Mouse (Mus musculus): ENCODE measurements at regions not wholly inside any gene's neighbourhood (a gene's known extent, or its start where the extent isn't known, plus 50 kb on each side); places are given as distances from the start of the nearest gene placed in this dataset.
"Not testable (repeated sequence)": the region's sequence is repeated elsewhere in the genome, so short reads cannot be mapped to it uniquely, and the experiment has no call there.

GRCm38 (mm10) chr8:42322862-42323261 lies 818.4 kb downstream of the Triml1 start:
- Histone ChIP-seq H3K27me3 (ENCODE audit: insufficient read depth, low read length) (no peaks in the 10 kb centered on the region), H3K4me1 (ENCODE audit: insufficient read depth, low read length) (no peaks in the 10 kb centered on the region), H3K9me3 (ENCODE audit: low read length) (no peaks in the 10 kb centered on the region), H3K4me2 (ENCODE audit: low read depth, low read length) (no peak overlapping the region), H3K36me3 (ENCODE audit: insufficient read depth, low read length) (no peaks in the 10 kb centered on the region), H3K4me3 (ENCODE audit: low read length) (no peak overlapping the region), H3K27ac (no peak overlapping the region), H3K9ac (replicated peaks; ENCODE audit: low read length) (no peak overlapping the region)
- ATAC-seq, result no peak
- TF ChIP-seq CTCF (IDR thresholded peaks at IDR 0.05; ENCODE audit: low read depth), result no peak
- no peak for DNase-seq (ENCODE audit: low spot score)

- H3K9me3 ChIP-seq (ENCODE audit: low read length), result no peaks in the 10 kb centered on the region
- H3K27ac ChIP-seq, result no peak overlapping the region
- no peak overlapping the region for H3K9ac ChIP-seq (replicated peaks; ENCODE audit: low read length)
- no peaks in the 10 kb centered on the region for H3K4me1 ChIP-seq (ENCODE audit: insufficient read depth, low read length)
- DNase-seq (ENCODE audit: low spot score), result no peak
- no peak overlapping the region for H3K4me2 ChIP-seq (ENCODE audit: low read depth, low read length)
- H3K36me3 ChIP-seq (ENCODE audit: insufficient read depth, low read length), result no peaks in the 10 kb centered on the region
- 91% methylated on average over 1 of the region's 1 CpGs for WGBS
- no peaks in the 10 kb centered on the region for H3K27me3 ChIP-seq (ENCODE audit: insufficient read depth, low read length)
- TF ChIP-seq CTCF (IDR thresholded peaks at IDR 0.05; ENCODE audit: low read depth), result no peak
- H3K4me3 ChIP-seq (ENCODE audit: low read length), result no peak overlapping the region
- ATAC-seq, result no peak
Measured at GRCm38 (mm10) chr8:42311060-42311459, 830.2 kb downstream of the Triml1 start.

- H3K4me3 ChIP-seq (ENCODE audit: low read length), result no peak overlapping the region
- no peaks in the 10 kb centered on the region for H3K4me1 ChIP-seq (ENCODE audit: insufficient read depth, low read length)
- no peak overlapping the region for H3K9ac ChIP-seq (replicated peaks; ENCODE audit: low read length)
- no peaks in the 10 kb centered on the region for H3K9me3 ChIP-seq (ENCODE audit: low read length)
- no peaks in the 10 kb centered on the region for H3K36me3 ChIP-seq (ENCODE audit: insufficient read depth, low read length)
- ATAC-seq (no peak), DNase-seq (ENCODE audit: low spot score) (no peak)
- no peak overlapping the region for H3K4me2 ChIP-seq (ENCODE audit: low read depth, low read length)
- H3K27me3 ChIP-seq (ENCODE audit: insufficient read depth, low read length), result no peaks in the 10 kb centered on the region
- no peak for TF ChIP-seq CTCF (IDR thresholded peaks at IDR 0.05; ENCODE audit: low read depth)
- H3K27ac ChIP-seq, result no peak overlapping the region
Measured at GRCm38 (mm10) chr8:42291392-42291791, 849.9 kb downstream of the Triml1 start.

- no peaks in the 10 kb centered on the region for H3K4me1 ChIP-seq (ENCODE audit: insufficient read depth, low read length)
- no peaks in the 10 kb centered on the region for H3K36me3 ChIP-seq (ENCODE audit: insufficient read depth, low read length)
- H3K9ac ChIP-seq (replicated peaks; ENCODE audit: low read length), result no peak overlapping the region
- DNase-seq (ENCODE audit: low spot score) (no peak), ATAC-seq (no peak)
- no peak for TF ChIP-seq CTCF (IDR thresholded peaks at IDR 0.05; ENCODE audit: low read depth)
- H3K4me2 ChIP-seq (ENCODE audit: low read depth, low read length), result no peak overlapping the region
- 96% methylated on average over 2 of the region's 2 CpGs for WGBS
- H3K27me3 ChIP-seq (ENCODE audit: insufficient read depth, low read length), result no peaks in the 10 kb centered on the region
- no peak overlapping the region for H3K27ac ChIP-seq
- no peak overlapping the region for H3K4me3 ChIP-seq (ENCODE audit: low read length)
- no peaks in the 10 kb centered on the region for H3K9me3 ChIP-seq (ENCODE audit: low read length)
Measured at GRCm38 (mm10) chr8:42282011-42282410, 859.3 kb downstream of the Triml1 start.

GRCm38 (mm10) chr8:42253358-42253757 lies 836.5 kb upstream of the Frg1 start:
- Histone ChIP-seq H3K27ac (no peak overlapping the region), H3K4me2 (ENCODE audit: low read depth, low read length) (no peak overlapping the region), H3K9ac (replicated peaks; ENCODE audit: low read length) (no peak overlapping the region), H3K4me1 (ENCODE audit: insufficient read depth, low read length) (no peaks in the 10 kb centered on the region), H3K9me3 (ENCODE audit: low read length) (no peaks in the 10 kb centered on the region), H3K27me3 (ENCODE audit: insufficient read depth, low read length) (no peaks in the 10 kb centered on the region), H3K36me3 (ENCODE audit: insufficient read depth, low read length) (no peaks in the 10 kb centered on the region), H3K4me3 (ENCODE audit: low read length) (no peak overlapping the region)
- WGBS, result 86% methylated on average over 1 of the region's 1 CpGs
- no peak for ATAC-seq
- no peak for TF ChIP-seq CTCF (IDR thresholded peaks at IDR 0.05; ENCODE audit: low read depth)
- no peak for DNase-seq (ENCODE audit: low spot score)

- not testable (repeated sequence) for H3K27ac ChIP-seq; DNase-seq (ENCODE audit: low spot score); ATAC-seq; H3K9me3 ChIP-seq (ENCODE audit: low read length); H3K27me3 ChIP-seq (ENCODE audit: insufficient read depth, low read length); H3K9ac ChIP-seq (replicated peaks; ENCODE audit: low read length); H3K4me2 ChIP-seq (ENCODE audit: low read depth, low read length); H3K36me3 ChIP-seq (ENCODE audit: insufficient read depth, low read length); H3K4me3 ChIP-seq (ENCODE audit: low read length); H3K4me1 ChIP-seq (ENCODE audit: insufficient read depth, low read length)
- WGBS, result 77% methylated on average over 1 of the region's 1 CpGs
Measured at GRCm38 (mm10) chr8:42242321-42242720, 825.4 kb upstream of the Frg1 start.

GRCm38 (mm10) chr8:42219857-42220600 lies 803.2 kb upstream of the Frg1 start:
- 84% methylated on average over 2 of the region's 2 CpGs for WGBS
- DNase-seq (ENCODE audit: low spot score) (no peak), ATAC-seq (no peak)
- Histone ChIP-seq H3K4me2 (ENCODE audit: low read depth, low read length) (no peak overlapping the region), H3K36me3 (ENCODE audit: insufficient read depth, low read length) (no peaks in the 10 kb centered on the region), H3K9me3 (ENCODE audit: low read length) (no peaks in the 10 kb centered on the region), H3K4me1 (ENCODE audit: insufficient read depth, low read length) (no peaks in the 10 kb centered on the region), H3K27me3 (ENCODE audit: insufficient read depth, low read length) (no peaks in the 10 kb centered on the region), H3K9ac (replicated peaks; ENCODE audit: low read length) (no peak overlapping the region), H3K27ac (no peak overlapping the region), H3K4me3 (ENCODE audit: low read length) (no peak overlapping the region)
- TF ChIP-seq CTCF (IDR thresholded peaks at IDR 0.05; ENCODE audit: low read depth), result no peak

All from hindbrain, postnatal 0 days (tissue).